Mouse (Mus musculus): ENCODE measurements around the gene Epn3.

DNA sequence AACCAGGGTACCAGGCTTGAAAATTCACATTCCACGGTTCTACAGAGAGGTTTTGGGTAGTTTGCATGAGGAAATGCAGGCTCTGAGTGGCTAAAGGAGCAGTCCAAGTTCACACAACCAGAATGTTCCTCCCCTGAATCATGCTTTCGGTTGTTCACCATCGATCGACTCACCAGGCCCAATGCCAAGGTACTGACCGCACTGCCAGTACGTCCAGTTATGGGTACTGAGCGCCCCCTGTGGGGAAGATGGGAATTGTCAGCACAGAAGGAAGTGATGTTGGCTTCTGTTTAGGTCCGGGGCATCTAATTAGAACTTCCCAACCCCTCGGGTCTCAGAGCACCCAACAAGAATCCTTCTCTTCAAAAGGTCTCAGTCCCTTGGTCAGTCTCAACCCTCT lies 44.2 kb upstream of the Epn3 start:
- peak; percentile 49; the same call in 1 of the 2 replicates for TF ChIP-seq CTCF (IDR thresholded peaks at IDR 0.05; ENCODE audit: insufficient read depth, low read depth, low read length)
- no peak for TF ChIP-seq POLR2A (IDR thresholded peaks at IDR 0.05; ENCODE audit: insufficient read depth, low read depth, low read length)
